Mouse (Mus musculus) bone marrow macrophage, adult 2 months (primary cell): Measurements from ENCODE around the gene Panx3.

Experiments
- CTCF ChIP-seq: IDR thresholded peaks from 2 replicates; pipeline ENCODE4 v1.5.1; 2012; ENCODE audit warnings: low read depth, mild to moderate bottlenecking, low read length, moderate library complexity
- POLR2A ChIP-seq: IDR thresholded peaks from 2 replicates; pipeline ENCODE4 v1.6.1; 2012; ENCODE audit warnings: mild to moderate bottlenecking, low read depth, low read length, borderline replicate concordance

DNA sequence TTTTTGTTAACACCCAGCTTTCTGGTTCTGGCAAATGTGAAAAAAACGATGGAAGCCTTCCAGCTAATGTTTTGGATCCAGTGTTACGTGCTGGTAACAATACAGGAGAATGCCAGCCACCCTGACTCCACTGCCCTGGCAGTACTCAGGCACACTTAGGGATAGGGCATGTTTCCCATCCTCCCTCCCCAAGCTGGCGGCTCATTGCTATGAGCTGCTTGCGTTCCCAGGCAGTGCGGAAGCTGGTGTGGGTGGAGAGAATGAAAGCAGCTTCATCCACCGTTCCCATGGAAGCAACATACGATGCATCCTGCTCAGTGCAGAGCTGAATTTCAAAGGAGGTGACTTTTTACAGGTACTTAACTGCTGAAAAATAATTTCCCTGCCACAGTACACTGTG lies 43.4 kb downstream of the Panx3 start:
- TF ChIP-seq POLR2A = no peak
- TF ChIP-seq CTCF = no peak
